Mouse (Mus musculus): ENCODE measurements around the gene Gfi1b.

GRCm38 (mm10) chr2:28610716-28611406 is 10.9 kb downstream of the Gfi1b start:
- TF ChIP-seq USF1 (IDR thresholded peaks at IDR 0.05; ENCODE audit: low read depth) = no peak
- TF ChIP-seq CTCF (IDR thresholded peaks at IDR 0.05; ENCODE audit: control insufficient read depth, insufficient read depth, insufficient read length) = no peak
- TF ChIP-seq MYOD1 (IDR thresholded peaks at IDR 0.05; ENCODE audit: control insufficient read depth, insufficient read length, low read depth) = no peak
- TF ChIP-seq MYOG (IDR thresholded peaks at IDR 0.05; ENCODE audit: control insufficient read depth, extremely low read depth, insufficient read length) = no peak
